Mouse (Mus musculus) intestine, embryonic 15.5 days (tissue): ENCODE data around the gene Zc3h10. TPM values are rescaled to one million over a fixed set of nuclear protein-coding genes. Genes with fewer than 3 reads are reported as not detected.
A peak's percentile ranks its signal among the peaks of the same experiment; 100 is the strongest.
"Not testable (repeated sequence)": the region's sequence is repeated elsewhere in the genome, so short reads cannot be mapped to it uniquely, and the experiment has no call there.

Experiments used
- ATAC-seq: fragments of 200-750 bp; cut with Nextera tagmentation; 2 replicates; pipeline ENCODE4 v1.8.0; 2017; ENCODE audit warnings: moderate TSS enrichment, moderate library complexity
- H3K27ac ChIP-seq: fragments of 300-500 bp; sonication (generic); 2 replicates; pipeline ENCODE4 v1.5.1; 2015; ENCODE audit warnings: mild to moderate bottlenecking, inconsistent platforms
- H3K27me3 ChIP-seq: fragments of 300-500 bp; sonication (generic); replicated peaks from 2 replicates; pipeline ENCODE4 v1.6.1; 2015; ENCODE audit warnings: inconsistent platforms
- H3K36me3 ChIP-seq: fragments of 300-500 bp; sonication (generic); 2 replicates; pipeline ENCODE4 v1.6.1; 2015; ENCODE audit warnings: inconsistent platforms
- H3K4me1 ChIP-seq: fragments of 300-500 bp; sonication (generic); replicated peaks from 2 replicates; pipeline ENCODE4 v1.6.1; 2015; ENCODE audit warnings: inconsistent platforms
- H3K4me2 ChIP-seq: fragments of 300-500 bp; sonication (generic); replicated peaks from 2 replicates; pipeline ENCODE4 v1.6.1; 2015; ENCODE audit warnings: mild to moderate bottlenecking, inconsistent platforms
- H3K4me3 ChIP-seq: fragments of 300-500 bp; sonication (generic); replicated peaks from 2 replicates; pipeline ENCODE4 v1.5.1; 2015; ENCODE audit warnings: inconsistent platforms
- H3K9ac ChIP-seq: fragments of 300-500 bp; sonication (generic); 2 replicates; pipeline ENCODE4 v1.6.1; 2015; ENCODE audit warnings: inconsistent platforms
- H3K9me3 ChIP-seq: fragments of 300-500 bp; sonication (generic); 2 replicates; pipeline ENCODE4 v1.6.1; 2016; ENCODE audit warnings: inconsistent platforms
- WGBS: fragments of 180-500 bp; shearing (Covaris S2); methylation state at CpG from one replicate; pipeline ENCODE4 v1.1.7; 2015; 5-methylcytosine and 5-hydroxymethylcytosine counted together
- polyA plus RNA-seq: library from polyadenylated mRNA; unstranded; fragments of >200 nt; fragmentation: Nextera tagmentation; extraction: Ambion mirVana; gene quantifications from 2 replicates; pipeline ENCODE4 v1.2.1, GENCODE M21; 2015

Gene Zc3h10
- polyA plus RNA-seq, 1 experiment from 2014 or later: 15.2 TPM

DNA sequence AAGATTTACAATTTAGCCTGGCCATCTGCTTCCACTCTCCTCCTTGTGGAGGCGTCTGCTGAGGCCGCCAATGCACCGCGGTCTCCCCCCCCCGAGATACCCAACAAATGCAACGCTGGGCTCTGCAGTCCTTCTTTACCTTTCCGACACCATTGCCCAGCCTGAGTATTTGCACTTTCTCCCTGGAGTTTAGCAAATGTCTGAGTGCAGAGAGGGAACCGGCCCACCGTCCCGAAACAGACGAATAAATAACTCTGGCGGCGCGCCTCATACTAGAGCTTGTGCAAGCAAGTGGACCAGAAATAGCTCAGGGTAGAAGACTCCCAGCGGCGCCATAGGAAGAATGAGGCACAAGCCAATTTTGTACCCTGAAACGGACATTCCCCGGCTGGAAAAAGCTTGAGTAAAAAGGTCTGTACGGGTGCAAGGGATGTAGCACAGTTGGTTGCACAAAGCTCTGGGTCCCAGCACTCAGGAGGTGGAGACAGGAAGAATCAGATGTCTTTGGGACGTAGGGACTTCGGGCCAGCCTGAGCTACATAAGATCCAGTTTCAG lies 48.4 kb downstream of the Zc3h10 start:
- Histone ChIP-seq H3K9me3 (no peaks in the 10 kb centered on the region), H3K4me1 (peaks cover 18% of the 10 kb centered on the region), H3K27ac (peak overlapping the region; percentile 88), H3K4me3 (peak overlapping the region; percentile 57), H3K4me2 (peak overlapping the region; percentile 83), H3K36me3 (no peaks in the 10 kb centered on the region), H3K27me3 (no peaks in the 10 kb centered on the region), H3K9ac (peak overlapping the region; percentile 66)
- 2% methylated on average over 21 of the region's 21 CpGs for WGBS
- peak; percentile 50 for ATAC-seq

DNA sequence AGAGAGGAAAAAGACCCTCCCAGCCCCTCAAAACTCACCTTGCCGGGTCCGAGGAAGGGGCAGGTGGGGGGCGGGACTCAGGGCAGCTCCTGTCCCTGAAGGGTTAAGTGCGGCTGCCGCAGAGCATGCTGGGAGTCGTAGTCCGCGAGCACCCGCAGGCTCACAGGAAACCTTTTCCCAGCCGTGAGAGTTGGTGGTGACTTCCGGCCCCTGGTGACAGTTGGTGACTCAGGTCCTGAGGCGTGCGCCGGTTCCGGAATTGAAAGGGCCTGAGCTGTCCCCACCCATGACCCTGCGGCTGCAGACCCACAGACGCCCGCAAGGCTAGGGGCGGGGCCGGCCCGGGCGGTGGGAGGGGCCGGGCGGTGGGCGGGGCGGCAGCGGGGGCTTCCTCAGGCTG lies 49.0 kb downstream of the Zc3h10 start, which contains the start of gene Myl6b:
Gene Myl6b, minus strand, starts transcription at position 96 of the 400 bp plus-strand sequence.
- Histone ChIP-seq H3K9me3 (no peaks in the 10 kb centered on the region), H3K9ac (peak within 1 kb of the TSS; percentile 66), H3K27me3 (no peaks in the 10 kb centered on the region), H3K27ac (peak within 1 kb of the TSS; percentile 88), H3K4me2 (peak within 1 kb of the TSS; percentile 83), H3K4me1 (peaks cover 18% of the 10 kb centered on the region), H3K4me3 (peak within 1 kb of the TSS; percentile 57), H3K36me3 (no peaks in the 10 kb centered on the region)
- under 1% methylated on average over 27 of the region's 27 CpGs for WGBS
- ATAC-seq: peak; percentile 91

DNA sequence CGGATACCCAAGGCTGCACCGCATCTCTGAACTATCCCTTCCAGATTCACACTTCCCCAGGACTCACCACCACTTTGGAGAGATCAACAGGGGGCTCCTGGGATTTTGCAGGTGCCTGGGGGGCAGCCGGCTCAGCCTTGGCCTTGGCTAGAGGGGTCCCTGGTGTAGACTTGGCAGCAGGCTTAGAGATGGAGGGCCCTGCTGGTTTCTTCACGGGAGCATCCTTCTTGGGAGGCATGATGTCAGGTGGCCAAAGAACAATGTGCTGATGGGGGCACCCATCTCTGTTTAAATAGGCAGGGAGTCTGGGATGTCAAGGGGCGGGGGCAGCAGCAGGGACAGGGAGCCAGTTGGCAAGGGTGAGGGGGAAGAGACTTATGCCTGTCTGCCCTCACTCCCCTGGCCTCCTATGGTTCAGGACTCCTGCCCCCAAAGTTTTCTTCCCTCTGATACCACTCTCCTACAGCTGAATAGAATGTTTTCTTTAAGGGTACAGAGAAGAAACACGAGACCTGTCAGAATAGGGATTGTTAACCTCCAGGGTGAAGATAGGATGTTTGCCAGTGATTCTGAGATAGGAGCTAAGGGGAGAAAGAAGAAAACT lies 50.3 kb downstream of the Zc3h10 start:
- no peak for ATAC-seq

DNA sequence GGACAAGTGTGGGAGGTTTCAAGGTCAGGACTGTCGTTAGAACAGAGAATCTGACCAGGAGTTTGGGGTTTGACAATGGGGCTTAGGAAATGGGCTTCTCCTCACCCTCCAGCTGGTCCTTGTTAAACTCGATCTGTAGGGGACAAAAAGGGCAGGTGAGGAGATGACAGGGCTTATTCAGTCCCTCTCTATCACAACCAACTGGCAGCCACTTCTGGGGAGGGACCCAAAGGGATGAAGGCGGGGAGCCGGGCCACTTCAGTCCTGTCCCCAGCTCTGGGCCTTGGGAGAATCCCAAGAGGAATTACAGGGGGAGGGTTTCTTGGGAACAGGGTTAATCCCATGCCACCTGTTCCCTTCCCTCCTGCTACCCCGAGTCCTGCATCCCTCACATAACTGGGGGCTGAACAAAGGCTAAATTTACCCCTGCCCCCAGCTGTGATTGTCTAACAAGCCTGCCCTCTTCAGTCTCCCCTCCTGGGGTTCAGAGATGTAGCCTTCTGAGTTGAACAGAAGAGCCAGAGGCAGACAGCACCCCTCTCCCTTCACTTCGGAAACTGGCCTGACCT lies 51.0 kb downstream of the Zc3h10 start:
- H3K36me3 ChIP-seq: no peaks in the 10 kb centered on the region
- peaks cover 16% of the 10 kb centered on the region for H3K4me1 ChIP-seq
- H3K27ac ChIP-seq: no peak overlapping the region
- no peak overlapping the region for H3K9ac ChIP-seq
- no peak overlapping the region for H3K4me2 ChIP-seq
- WGBS: 42% methylated on average over 6 of the region's 6 CpGs
- no peaks in the 10 kb centered on the region for H3K27me3 ChIP-seq
- no peaks in the 10 kb centered on the region for H3K9me3 ChIP-seq
- no peak overlapping the region for H3K4me3 ChIP-seq
- ATAC-seq: no peak

More for the DNA sequence above, 50.3 kb downstream of the Zc3h10 start:
- Histone ChIP-seq H3K4me1 (peaks cover 17% of the 10 kb centered on the region), H3K9ac (no peak overlapping the region), H3K27me3 (no peaks in the 10 kb centered on the region), H3K4me2 (no peak overlapping the region), H3K4me3 (no peak overlapping the region), H3K36me3 (no peaks in the 10 kb centered on the region), H3K9me3 (no peaks in the 10 kb centered on the region), H3K27ac (no peak overlapping the region)
- 49% methylated on average over 6 of the region's 6 CpGs for WGBS

GRCm38 (mm10) chr10:128495903-128496302 lies 51.7 kb downstream of the Zc3h10 start:
- no peak for ATAC-seq
- no peaks in the 10 kb centered on the region for H3K9me3 ChIP-seq
- no peak overlapping the region for H3K27ac ChIP-seq
- no peaks in the 10 kb centered on the region for H3K27me3 ChIP-seq
- WGBS: 75% methylated on average over 4 of the region's 4 CpGs
- H3K4me2 ChIP-seq: no peak overlapping the region
- no peak overlapping the region for H3K9ac ChIP-seq
- no peak overlapping the region for H3K4me3 ChIP-seq
- H3K36me3 ChIP-seq: no peaks in the 10 kb centered on the region
- peaks cover 22% of the 10 kb centered on the region for H3K4me1 ChIP-seq

DNA sequence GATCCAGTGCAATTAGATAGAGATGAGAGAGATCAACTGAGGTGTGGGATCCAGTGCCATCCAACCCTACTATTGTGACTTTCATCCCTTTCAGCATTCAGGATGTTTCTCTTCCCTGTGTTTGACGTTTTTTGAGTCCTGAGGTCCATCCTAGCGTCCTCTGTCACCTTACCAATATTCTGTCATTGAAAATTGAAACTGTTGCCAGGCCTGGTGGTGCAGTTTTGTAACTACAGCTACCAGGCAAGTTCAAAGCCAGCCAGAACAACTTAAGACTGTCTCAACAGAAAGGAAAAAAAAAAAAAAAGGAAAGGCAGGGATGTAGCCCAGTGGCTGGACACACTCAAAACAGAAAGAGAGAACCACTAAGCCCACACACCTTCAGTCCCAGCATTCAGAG lies 52.3 kb downstream of the Zc3h10 start:
- Histone ChIP-seq H3K4me3 (no peak overlapping the region), H3K36me3 (peaks cover 2% of the 10 kb centered on the region; the same call in 1 of the 2 replicates), H3K9ac (no peak overlapping the region), H3K4me1 (peaks cover 23% of the 10 kb centered on the region), H3K4me2 (peak overlapping the region; percentile 81; the same call in 1 of the 2 replicates), H3K27ac (no peak overlapping the region), H3K27me3 (no peaks in the 10 kb centered on the region), H3K9me3 (no peaks in the 10 kb centered on the region)
- 77% methylated on average over 2 of the region's 2 CpGs for WGBS
- ATAC-seq: no peak

GRCm38 (mm10) chr10:128494667-128495245 lies 52.8 kb downstream of the Zc3h10 start:
- WGBS: 49% methylated on average over 11 of the region's 11 CpGs

DNA sequence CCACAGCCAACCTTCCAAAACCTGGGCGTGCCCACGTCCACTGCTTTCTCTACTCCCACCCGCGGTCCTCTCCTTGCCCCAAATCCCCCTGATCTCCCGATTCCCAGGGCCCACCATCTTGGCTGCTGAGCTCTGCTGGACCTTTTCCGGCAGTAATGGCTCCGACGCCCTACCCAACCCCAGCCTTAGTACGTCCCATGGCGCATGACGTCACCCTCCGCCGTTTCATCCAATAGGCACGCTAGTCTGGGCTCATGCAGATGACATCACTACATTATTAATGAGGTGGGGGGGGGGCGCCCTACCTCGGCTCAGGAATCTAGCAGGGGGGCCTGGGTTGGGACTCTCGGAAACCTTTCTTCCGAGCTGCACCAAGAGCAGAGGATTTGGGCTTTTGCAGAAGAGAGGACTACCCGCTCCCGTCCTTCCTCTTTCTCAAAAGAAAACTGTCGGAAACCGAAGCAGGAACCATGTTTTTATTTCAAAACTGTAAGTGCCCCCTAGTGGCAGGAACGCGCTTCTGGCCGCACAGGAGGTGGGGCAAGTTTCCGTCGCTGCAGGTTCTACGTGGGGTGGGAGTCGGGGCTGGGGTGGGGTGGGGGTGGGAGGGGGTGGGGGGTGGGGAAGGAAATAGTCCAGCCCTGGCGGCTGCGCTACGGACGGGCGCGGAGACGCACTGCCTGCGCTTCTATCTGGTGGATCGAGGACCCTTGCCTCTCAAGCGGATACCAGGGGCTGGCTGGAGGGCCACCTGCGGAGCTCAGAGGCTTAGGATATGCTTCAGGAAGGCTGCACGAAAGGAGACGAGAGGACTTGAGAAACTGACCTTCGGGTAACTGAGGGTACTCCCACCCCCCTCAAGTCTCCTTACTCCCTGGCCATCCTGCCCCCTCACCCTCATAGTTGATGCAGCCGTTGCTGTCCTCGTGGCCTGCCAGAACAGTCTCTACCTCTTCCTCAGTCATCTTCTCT lies 53.6 kb downstream of the Zc3h10 start, which contains the start of gene Myl6:
Gene Myl6, minus strand, starts transcription at position 451 of the 972 bp plus-strand sequence.
- under 1% methylated on average over 45 of the region's 45 CpGs for WGBS
- Histone ChIP-seq H3K27ac (peak within 1 kb of the TSS; percentile 99), H3K4me1 (peaks cover 31% of the 10 kb centered on the region), H3K4me2 (peak within 1 kb of the TSS; percentile 81), H3K27me3 (no peaks in the 10 kb centered on the region), H3K9ac (peak within 1 kb of the TSS; percentile 90), H3K9me3 (no peaks in the 10 kb centered on the region), H3K36me3 (peaks cover 6% of the 10 kb centered on the region), H3K4me3 (peak within 1 kb of the TSS; percentile 79)
- ATAC-seq: peak; percentile 92

More at GRCm38 (mm10) chr10:128494667-128495245, 52.8 kb downstream of the Zc3h10 start:
- no peak for ATAC-seq
- peak overlapping the region; percentile 73 for H3K9ac ChIP-seq
- no peaks in the 10 kb centered on the region for H3K9me3 ChIP-seq
- H3K4me2 ChIP-seq: peak overlapping the region; percentile 81
- peak overlapping the region; percentile 85 for H3K27ac ChIP-seq
- H3K4me3 ChIP-seq: peak overlapping the region; percentile 79
- H3K27me3 ChIP-seq: no peaks in the 10 kb centered on the region
- H3K4me1 ChIP-seq: peaks cover 27% of the 10 kb centered on the region
- H3K36me3 ChIP-seq: peaks cover 5% of the 10 kb centered on the region; the same call in 1 of the 2 replicates

- WGBS: 0% methylated on average over 12 of the region's 12 CpGs
- ATAC-seq: peak; percentile 39
- Histone ChIP-seq H3K4me1 (peaks cover 29% of the 10 kb centered on the region), H3K27ac (peak overlapping the region; percentile 99), H3K4me2 (peak overlapping the region; percentile 72), H3K9me3 (no peaks in the 10 kb centered on the region), H3K27me3 (no peaks in the 10 kb centered on the region), H3K9ac (peak overlapping the region; percentile 90), H3K36me3 (peaks cover 12% of the 10 kb centered on the region), H3K4me3 (peak overlapping the region; percentile 79)
These were observed 54.3 kb downstream of the Zc3h10 start for GRCm38 (mm10) chr10:128493319-128493694.

DNA sequence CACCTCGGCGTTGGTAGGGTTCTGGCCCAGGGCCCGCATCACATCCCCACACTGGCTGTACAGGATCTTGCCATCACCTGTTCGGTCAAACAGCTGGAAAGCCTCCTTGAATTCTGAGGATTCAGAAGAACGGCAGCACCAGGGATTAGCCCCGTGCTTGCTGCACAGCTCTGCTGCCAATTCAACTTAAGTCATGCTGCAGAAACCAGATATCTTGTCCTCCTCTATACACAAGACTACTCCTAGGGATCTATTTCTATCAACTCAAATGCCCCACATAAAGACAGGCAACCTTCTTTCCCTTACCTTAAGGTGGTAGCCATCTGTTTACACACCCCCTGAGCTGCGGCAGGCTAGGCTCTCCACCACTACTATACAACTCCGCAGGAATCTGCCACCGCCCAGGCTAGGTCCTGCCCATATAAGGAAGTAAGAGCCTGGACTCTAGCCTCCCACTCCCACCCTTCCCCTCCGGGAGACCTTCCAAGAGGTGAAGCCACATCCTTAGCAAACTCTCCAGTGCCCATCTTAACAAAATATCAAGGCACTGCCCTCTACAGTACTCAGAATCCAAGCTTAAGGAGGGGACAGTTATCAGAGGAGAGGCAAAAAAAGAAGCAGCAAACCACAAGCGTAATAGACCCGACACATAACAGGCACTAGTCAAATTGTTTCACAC lies 54.8 kb downstream of the Zc3h10 start:
- 10% methylated on average over 12 of the region's 12 CpGs for WGBS
- peak; percentile 70 for ATAC-seq
- peaks cover 28% of the 10 kb centered on the region for H3K4me1 ChIP-seq

DNA sequence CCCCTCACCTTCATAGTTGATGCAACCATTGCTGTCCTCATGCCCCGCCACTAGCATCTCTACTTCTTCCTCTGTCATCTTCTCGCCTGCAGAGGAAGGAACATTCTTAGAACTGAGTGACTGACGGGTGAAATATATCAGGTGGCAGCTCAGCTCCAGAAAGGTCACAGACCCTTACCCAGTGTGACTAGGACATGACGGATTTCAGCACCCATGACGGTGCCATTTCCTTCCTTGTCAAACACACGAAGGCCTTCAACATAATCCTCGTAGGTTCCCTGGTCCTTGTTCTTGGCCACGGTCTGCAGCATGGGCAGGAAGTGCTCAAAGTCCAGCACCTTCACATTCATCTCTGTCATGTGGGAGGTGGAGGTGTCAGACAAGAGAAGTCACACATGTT lies 55.5 kb downstream of the Zc3h10 start:
- not testable (repeated sequence) for H3K9me3 ChIP-seq, H3K27me3 ChIP-seq, ATAC-seq
- Histone ChIP-seq H3K9ac (peak overlapping the region; percentile 90), H3K4me1 (peaks cover 24% of the 10 kb centered on the region), H3K4me2 (peak overlapping the region; percentile 72), H3K36me3 (peaks cover 25% of the 10 kb centered on the region), H3K27ac (peak overlapping the region; percentile 99), H3K4me3 (peak overlapping the region; percentile 79)
- 34% methylated on average over 8 of the region's 8 CpGs for WGBS

More for the DNA sequence above, 54.8 kb downstream of the Zc3h10 start:
- H3K36me3 ChIP-seq: peaks cover 18% of the 10 kb centered on the region
- peak overlapping the region; percentile 79 for H3K4me3 ChIP-seq
- peak overlapping the region; percentile 90 for H3K9ac ChIP-seq
- H3K4me2 ChIP-seq: peak overlapping the region; percentile 72
- H3K9me3 ChIP-seq: no peaks in the 10 kb centered on the region
- no peaks in the 10 kb centered on the region for H3K27me3 ChIP-seq
- peak overlapping the region; percentile 99 for H3K27ac ChIP-seq
